Mouse (Mus musculus) cerebellum, adult 11-12 months (tissue): ENCODE data around the gene Sirt1.
A peak's percentile ranks its signal among the peaks of the same experiment; 100 is the strongest.
"Not testable (repeated sequence)": the region's sequence is repeated elsewhere in the genome, so short reads cannot be mapped to it uniquely, and the experiment has no call there.

Experiments used
- DNase-seq: peaks from one replicate; pipeline ENCODE4 v3.0.0; 2022

Gene Sirt1

GRCm38 (mm10) chr10:63386991-63387390 lies 5.5 kb upstream of the Sirt1 start:
- DNase-seq, result no peak

DNA sequence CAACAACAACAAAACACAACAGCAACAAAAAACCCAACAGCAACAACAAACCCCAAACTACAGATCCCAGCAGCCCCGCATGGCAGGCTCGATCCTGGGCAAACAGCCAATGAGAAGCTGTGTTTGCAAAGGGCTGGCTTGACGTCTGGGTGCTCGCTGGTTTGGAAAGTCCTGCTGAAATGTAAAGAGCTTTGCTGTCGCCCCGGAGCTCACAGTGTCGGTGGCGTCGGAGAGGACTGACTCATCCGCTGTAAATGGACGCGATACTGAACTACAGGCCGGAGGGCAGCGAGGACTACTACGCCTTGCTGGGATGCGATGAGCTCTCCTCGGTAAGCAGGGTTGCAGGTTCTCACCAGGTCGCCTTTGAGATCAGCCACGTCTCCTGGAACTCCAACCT lies 4.9 kb upstream of the Sirt1 start:
- peak; percentile 91 for DNase-seq

GRCm38 (mm10) chr10:63385897-63386296 lies 4.4 kb upstream of the Sirt1 start:
- not testable (repeated sequence) for DNase-seq

GRCm38 (mm10) chr10:63382372-63383279 lies 1.1 kb upstream of the Sirt1 start, which contains the start of gene Dnajc12:
Gene Dnajc12 (plus strand): TSS chr10:63382443.
- DNase-seq, result peak; percentile 88

DNA sequence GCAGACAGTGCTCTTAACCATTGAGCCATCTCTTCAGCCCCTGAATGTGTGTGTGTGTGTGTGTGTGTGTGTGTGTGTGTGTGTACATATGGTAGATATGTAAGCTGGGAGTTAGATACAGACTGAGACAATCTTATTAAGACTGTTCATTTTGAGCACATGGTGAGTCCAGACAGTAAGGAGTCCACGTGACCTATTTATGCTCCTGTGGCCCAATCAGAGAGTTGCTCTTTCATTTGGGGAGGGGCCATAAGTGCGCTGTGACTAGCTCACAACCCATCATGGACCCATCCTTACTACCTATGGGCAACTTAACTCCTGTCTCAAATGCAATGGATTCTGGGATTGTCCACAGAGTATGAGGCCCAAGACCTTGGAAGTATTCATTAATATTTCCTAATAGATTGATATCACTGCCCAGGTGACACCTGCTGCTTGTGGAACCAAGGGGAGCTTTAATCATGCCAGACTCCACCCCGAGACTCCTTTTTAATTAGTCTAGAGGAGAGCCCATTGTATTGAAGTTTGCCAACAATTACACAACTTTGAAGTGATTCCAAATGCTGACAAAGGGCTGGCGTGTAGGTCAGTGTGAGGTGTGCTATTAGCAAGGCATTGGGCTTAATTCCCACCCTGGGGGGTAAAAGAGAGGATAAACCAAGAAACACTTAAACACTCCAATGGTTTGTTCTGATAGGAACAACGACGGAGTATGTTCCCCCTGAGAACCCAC lies 2.4 kb downstream of the Sirt1 start:
- DNase-seq, result no peak

DNA sequence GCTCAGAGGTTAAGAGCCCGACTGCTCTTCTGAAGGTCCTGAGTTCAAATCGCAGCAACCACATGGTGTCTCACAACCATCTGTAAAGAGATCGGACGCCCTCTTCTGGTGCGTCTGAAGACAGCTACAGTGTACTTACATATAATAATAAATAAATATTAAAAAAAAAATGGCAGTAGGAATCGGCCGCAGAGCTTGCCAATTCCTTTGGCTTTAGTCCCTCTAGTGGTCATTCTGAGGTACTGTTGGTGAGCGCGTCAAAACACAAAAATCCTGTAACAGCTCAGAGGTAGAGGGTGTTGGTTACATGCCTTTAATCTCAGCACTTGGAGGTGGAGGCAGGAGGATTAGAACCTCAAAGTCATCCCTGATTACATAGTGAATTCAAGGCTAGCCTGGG lies 4.0 kb downstream of the Sirt1 start:
- peak; percentile 62 for DNase-seq

DNA sequence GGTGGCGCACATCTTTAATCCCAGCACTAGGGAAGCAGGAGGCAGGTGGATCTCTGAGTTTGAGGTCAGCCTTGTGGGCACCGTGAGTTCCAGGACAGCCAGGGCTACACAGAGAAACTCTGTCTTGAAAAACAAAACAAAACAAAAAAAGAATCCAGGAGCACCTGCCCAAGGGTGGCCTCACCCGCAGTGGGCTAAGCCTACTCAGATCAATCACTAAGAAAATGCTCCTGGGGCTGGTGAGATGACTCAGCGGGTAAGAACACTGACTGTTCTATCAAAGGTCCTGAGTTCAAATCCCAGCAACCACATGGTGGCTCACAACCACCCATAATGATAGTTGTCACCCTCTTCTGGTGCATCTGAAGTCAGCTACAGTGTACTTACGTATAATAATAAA lies 5.2 kb downstream of the Sirt1 start:
- no peak for DNase-seq

GRCm38 (mm10) chr10:63368041-63368440 lies 13.5 kb downstream of the Sirt1 start:
- no peak for DNase-seq

GRCm38 (mm10) chr10:63367386-63367785 lies 14.1 kb downstream of the Sirt1 start:
- no peak for DNase-seq

DNA sequence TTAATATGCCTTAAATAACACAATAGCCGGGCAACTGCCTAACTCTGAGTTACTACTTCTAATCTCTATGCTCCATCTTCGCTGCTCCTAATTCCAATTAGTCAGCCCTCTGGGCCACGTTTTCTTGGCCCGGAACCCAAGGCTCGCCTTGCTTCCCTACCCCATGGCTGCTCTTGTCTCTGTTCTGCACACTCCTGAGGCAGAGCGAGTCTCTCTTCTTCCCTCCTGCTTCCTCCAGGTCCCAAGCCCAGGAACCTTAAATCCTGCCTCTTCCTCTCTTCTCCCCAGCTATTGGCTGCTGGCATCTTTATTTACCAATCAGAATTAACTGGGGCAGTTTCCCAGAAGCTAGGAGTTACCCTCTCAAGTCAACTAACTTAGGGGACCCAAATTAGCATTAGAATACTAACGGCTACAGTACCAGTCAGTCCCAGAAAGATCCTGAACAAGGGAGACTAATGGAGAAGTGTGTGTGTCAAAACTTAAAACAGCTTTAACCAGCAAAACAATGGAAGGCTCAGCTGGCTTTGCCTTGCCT lies 15.5 kb downstream of the Sirt1 start:
- no peak for DNase-seq

GRCm38 (mm10) chr10:63360502-63360901 lies 21.0 kb downstream of the Sirt1 start:
- no peak for DNase-seq

- no peak for DNase-seq
These were observed 29.4 kb downstream of the Sirt1 start for GRCm38 (mm10) chr10:63352111-63352510.

DNA sequence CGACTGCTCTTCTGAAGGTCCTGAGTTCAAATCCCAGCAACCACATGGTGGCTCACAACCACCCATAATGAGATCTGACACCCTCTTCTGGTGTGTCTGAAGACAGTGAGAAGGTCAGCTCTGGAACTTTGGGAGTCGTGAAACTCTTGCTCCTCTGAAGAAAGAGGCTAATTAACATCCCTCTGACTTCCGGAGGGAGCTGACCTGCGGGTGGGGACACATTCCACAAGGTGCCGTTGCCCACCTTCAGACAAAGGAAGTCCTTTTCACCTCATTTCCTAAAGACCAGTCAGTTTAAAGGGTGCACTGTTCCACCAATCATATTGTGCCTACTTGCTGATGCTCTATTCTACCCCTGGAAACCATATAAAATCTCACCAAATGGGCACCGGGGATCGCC lies 30.4 kb downstream of the Sirt1 start:
- not testable (repeated sequence) for DNase-seq

- DNase-seq, result no peak
These were observed 30.8 kb downstream of the Sirt1 start for GRCm38 (mm10) chr10:63350666-63351065.

- DNase-seq, result no peak
These were observed 33.2 kb downstream of the Sirt1 start for GRCm38 (mm10) chr10:63348291-63348690.

GRCm38 (mm10) chr10:63344751-63345150 lies 36.8 kb downstream of the Sirt1 start:
- DNase-seq, result no peak

DNA sequence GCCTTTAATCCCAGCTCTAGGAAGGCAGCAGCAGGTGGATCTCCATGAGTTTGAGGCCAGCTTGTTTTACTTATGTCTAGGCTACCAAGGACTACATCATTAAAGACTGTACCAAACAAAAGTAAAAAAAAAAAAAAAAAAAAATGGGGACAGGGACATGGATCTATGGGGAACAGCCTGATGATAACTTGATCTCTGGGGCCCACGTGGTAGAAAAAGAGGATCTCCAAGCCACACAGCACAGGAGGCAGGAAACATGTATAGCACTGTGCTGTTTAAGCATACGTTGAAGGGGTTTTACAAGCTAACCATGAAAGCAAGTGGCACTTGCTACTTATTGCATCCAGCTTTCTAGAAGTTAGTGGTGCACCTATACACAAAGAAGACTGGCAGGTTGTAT lies 40.2 kb downstream of the Sirt1 start:
- DNase-seq, result no peak

- DNase-seq, result peak; percentile 90
These were observed 42.4 kb downstream of the Sirt1 start for GRCm38 (mm10) chr10:63338914-63339643.

GRCm38 (mm10) chr10:63337951-63338836 lies 43.3 kb downstream of the Sirt1 start:
- DNase-seq, result peak; percentile 68

DNA sequence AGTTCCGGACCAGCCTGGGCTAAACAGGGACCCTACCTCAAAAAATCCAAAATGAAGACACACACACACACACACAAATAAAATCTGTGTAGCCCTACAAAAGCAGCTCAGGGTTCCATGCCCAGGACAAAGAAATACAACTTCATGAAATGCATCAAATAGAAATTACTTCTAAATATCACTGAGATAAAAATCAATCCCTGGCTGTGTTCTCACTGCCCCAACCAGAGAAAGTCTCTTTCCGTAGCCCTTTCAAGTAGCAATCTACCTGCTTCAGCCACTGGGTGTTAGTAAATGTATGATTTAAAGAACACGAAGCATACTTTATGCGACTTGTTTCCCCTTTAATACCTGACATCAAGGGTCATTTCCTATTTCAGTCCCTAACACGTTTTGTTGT lies 44.2 kb downstream of the Sirt1 start:
- no peak for DNase-seq

DNA sequence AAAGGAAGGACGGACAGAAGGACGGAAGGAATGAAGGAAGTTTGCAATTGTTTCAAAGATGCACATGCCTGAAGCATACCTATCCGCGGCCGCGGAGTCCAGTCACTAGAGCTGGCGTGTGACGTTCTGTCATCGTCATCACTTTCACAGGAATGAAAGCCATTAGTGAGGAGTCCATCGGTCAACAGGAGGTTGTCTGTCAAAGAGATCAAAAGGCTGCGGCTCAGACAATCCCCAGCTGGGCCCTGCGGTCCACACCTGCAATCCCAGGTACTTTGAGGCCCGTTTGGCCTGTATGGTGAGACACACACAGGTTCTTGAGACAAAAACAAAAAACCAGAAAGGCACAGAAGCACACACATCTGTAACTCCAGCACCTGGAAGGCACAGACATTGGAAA lies 44.6 kb downstream of the Sirt1 start:
- DNase-seq, result peak; percentile 19

GRCm38 (mm10) chr10:63327091-63327490 lies 54.4 kb downstream of the Sirt1 start:
- no peak for DNase-seq
